Mouse (Mus musculus) G1E (cell line): Measurements from ENCODE around the gene Gm21987.

Experiments used
- CTCF ChIP-seq: IDR thresholded peaks from 2 replicates; pipeline ENCODE4 v1.5.1; 2012; ENCODE audit warnings: low read depth, low read length, inconsistent platforms, mixed read lengths
- GATA2 ChIP-seq: IDR thresholded peaks from 2 replicates; pipeline ENCODE4 v1.6.1; 2012; ENCODE audit warnings: low read depth, low read length, inconsistent platforms, borderline replicate concordance

GRCm38 (mm10) chr16:38396155-38396554, 49.3 kb downstream of the Gm21987 start:
- TF ChIP-seq GATA2 (no peak), CTCF (no peak)
